Mouse (Mus musculus) neural tube, embryonic 15.5 days (tissue): ENCODE measurements around the gene Gemin7. TPM values are rescaled to one million over a fixed set of nuclear protein-coding genes. Genes with fewer than 3 reads are reported as not detected.

Source experiments
- ATAC-seq: fragments of 200-750 bp; cut with Nextera tagmentation; 2 replicates; pipeline ENCODE4 v1.8.0; 2017; ENCODE audit warnings: mild to moderate bottlenecking, moderate TSS enrichment, moderate library complexity; ENCODE audit not compliant: low FRiP score
- H3K27ac ChIP-seq: fragments of 300-500 bp; sonication (generic); replicated peaks from 2 replicates; pipeline ENCODE4 v1.5.1; 2015; ENCODE audit warnings: mild to moderate bottlenecking, inconsistent platforms
- H3K27me3 ChIP-seq: fragments of 300-500 bp; sonication (generic); replicated peaks from 2 replicates; pipeline ENCODE4 v1.6.1; 2015; ENCODE audit warnings: inconsistent platforms
- H3K36me3 ChIP-seq: fragments of 300-500 bp; sonication (generic); 2 replicates; pipeline ENCODE4 v1.6.1; 2015; ENCODE audit warnings: inconsistent platforms
- H3K4me1 ChIP-seq: fragments of 300-500 bp; sonication (generic); 2 replicates; pipeline ENCODE4 v1.6.1; 2015; ENCODE audit warnings: inconsistent platforms
- H3K4me2 ChIP-seq: fragments of 300-500 bp; sonication (generic); 2 replicates; pipeline ENCODE4 v1.6.1; 2015; ENCODE audit warnings: inconsistent platforms, mild to moderate bottlenecking, moderate library complexity
- H3K4me3 ChIP-seq: fragments of 300-500 bp; sonication (generic); replicated peaks from 2 replicates; pipeline ENCODE4 v1.5.1; 2015; ENCODE audit warnings: mild to moderate bottlenecking, inconsistent platforms
- H3K9ac ChIP-seq: fragments of 300-500 bp; sonication (generic); replicated peaks from 2 replicates; pipeline ENCODE4 v1.6.1; 2015; ENCODE audit warnings: mild to moderate bottlenecking, inconsistent platforms
- H3K9me3 ChIP-seq: fragments of 300-500 bp; sonication (generic); replicated peaks from 2 replicates; pipeline ENCODE4 v1.6.1; 2016; ENCODE audit warnings: inconsistent platforms
- WGBS: fragments of 180-500 bp; shearing (Covaris S2); methylation state at CpG from one replicate; pipeline ENCODE4 v1.1.7; 2015; ENCODE audit warnings: mixed read lengths; 5-methylcytosine and 5-hydroxymethylcytosine counted together
- polyA plus RNA-seq: library from polyadenylated mRNA; unstranded; fragments of >200 nt; fragmentation: Nextera tagmentation; extraction: Ambion mirVana; gene quantifications from 2 replicates; pipeline ENCODE4 v1.2.1, GENCODE M21; 2015

Gene Gemin7
- polyA plus RNA-seq, 1 experiment from 2014 or later, result 145 TPM

DNA sequence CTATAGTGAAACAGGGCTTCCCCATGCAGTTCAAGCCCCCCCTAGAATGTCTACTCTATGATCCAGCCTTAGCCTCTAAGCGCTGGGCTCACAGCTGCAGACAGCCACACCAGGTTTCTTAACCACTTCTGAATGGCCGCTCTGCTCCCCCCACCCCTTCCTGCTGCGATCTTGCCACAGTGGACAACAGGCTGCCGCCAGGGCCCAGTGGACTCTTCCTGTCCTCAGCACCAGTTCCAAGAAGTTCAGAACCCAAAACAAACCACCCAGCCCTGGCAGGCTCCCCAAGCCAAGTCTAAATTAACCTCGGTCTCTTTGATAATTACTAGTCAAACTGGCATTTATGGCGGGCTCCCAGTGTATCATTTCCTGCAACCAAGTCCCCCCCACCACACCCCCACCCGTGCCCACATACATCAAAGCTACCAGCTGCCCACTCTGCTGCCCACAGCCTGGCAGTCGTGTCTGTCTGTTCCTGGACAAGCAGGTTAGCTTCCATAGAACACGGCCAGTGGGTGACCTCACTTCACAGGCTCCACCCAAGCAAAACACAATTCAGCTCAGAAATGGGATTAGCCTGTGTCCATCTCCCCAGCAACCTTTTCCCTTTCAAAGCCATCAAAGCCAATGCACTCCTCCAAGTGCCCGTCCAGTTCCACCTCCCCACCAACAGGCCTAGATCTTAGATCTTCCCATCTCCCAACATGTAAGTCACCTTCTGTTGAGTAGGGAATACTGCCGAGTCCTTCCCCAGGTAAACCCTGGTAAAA lies 16.7 kb downstream of the Gemin7 start:
- Histone ChIP-seq H3K4me1 (peaks cover 65% of the 10 kb centered on the region), H3K36me3 (peaks cover 19% of the 10 kb centered on the region), H3K27me3 (no peaks in the 10 kb centered on the region), H3K4me2 (peak overlapping the region; percentile 98), H3K9ac (peak overlapping the region; percentile 86), H3K9me3 (no peaks in the 10 kb centered on the region), H3K27ac (peak overlapping the region; percentile 95), H3K4me3 (peak overlapping the region; percentile 79)
- ATAC-seq, result no peak
- 32% methylated on average over 11 of the region's 11 CpGs for WGBS

DNA sequence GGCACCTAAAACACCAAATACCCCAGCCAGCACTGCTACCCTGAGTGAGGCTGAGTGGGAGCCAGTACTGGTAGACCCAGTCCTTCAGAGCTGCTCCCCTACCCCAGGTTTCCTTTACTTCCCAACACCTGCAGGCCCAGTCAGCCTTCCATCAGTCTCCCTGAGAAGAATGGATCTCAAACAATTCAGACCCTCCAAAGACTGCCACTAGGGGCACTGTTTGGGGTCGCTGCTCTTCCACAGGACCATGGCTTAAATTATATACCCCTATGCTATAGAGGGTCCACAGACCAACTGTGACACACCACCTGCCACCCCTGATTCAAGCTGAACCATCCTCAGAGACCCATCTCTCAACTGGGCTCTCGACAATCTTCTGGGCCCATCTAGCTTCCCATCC lies 18.4 kb downstream of the Gemin7 start:
- Histone ChIP-seq H3K9ac (peak overlapping the region; percentile 32; the same call in 1 of the 2 replicates), H3K4me1 (peaks cover 69% of the 10 kb centered on the region), H3K4me2 (peak overlapping the region; percentile 98), H3K4me3 (0 out of 2 replicates have a peak overlapping the region, but pooled peaks have one; percentile 4), H3K9me3 (no peaks in the 10 kb centered on the region), H3K36me3 (0 out of 2 replicates have a peak, but pooled peaks cover 10% of the 10 kb centered on the region), H3K27ac (no peak overlapping the region), H3K27me3 (no peaks in the 10 kb centered on the region)
- ATAC-seq, result no peak
- 39% methylated on average over 2 of the region's 2 CpGs for WGBS

DNA sequence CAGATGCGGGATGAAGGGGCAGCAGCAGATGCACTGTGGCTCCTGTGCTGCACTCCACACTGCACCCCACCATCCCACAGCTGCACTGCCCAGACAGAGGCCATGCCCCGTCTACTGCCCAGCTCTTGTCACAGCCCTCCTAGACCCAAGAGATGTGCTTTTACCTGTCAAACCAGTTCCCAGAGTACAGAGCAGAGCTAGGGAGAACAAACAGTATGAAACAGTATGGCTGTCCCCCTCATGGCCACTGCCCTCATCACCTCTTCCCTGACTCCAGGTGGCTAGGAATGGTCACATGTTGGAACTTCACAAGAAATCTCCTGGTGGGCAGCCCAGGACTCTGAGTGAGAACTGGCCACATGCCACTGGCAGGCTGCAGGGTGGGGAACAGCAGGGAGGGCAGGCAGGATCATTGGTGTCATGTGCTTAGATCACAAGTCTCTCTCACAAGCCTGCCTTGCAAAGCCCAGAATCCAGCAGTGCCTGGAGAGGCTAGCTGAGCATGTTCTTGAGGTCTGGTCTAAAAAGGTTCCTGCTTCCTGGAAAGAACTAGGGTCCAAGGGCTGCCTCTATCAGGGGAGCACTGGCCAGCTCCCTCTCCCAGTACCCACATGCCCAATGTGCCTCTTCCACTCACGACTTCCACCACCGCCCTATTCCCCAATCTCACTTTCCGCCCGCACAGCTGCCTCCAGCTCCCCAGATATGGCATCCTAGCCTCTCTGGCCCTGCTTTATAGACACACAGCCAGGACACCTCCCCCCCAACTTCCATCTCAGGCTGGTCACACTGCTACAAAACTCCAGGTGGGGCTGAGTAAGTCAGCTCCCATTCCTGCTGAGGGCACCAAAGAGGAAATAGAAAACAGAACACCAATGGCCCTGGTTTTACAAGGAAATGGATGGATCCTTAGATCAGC lies 19.2 kb downstream of the Gemin7 start:
- no peak for ATAC-seq
- H3K27ac ChIP-seq, result no peak overlapping the region
- peaks cover 63% of the 10 kb centered on the region for H3K4me1 ChIP-seq
- peak overlapping the region; percentile 32 for H3K9ac ChIP-seq
- no peaks in the 10 kb centered on the region for H3K27me3 ChIP-seq
- 96% methylated on average over 6 of the region's 6 CpGs for WGBS
- peaks cover 14% of the 10 kb centered on the region; the same call in 1 of the 2 replicates for H3K36me3 ChIP-seq
- no peaks in the 10 kb centered on the region for H3K9me3 ChIP-seq
- H3K4me3 ChIP-seq, result no peak overlapping the region
- peak overlapping the region; percentile 98 for H3K4me2 ChIP-seq

DNA sequence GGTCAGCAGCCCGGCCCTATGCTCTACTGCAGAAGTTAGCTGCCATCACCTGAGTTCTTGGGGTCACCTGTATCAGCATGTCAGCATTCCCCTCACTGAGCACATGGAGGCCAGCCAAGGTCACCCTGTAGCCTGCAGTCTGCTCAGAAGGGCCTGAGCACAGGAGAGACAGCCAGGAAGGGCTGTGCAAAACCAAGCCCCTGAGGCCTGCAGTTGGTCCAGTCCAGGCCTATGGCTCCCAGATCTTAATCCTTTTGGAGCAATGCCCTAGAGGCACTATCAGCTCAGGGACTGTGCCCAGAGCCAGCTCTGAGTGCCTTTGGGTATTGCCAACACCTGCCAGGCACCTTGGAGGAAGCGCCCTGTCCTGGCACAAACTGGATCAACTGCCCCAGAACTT lies 20.3 kb downstream of the Gemin7 start:
- H3K4me2 ChIP-seq, result no peak overlapping the region
- no peaks in the 10 kb centered on the region for H3K9me3 ChIP-seq
- WGBS, result 100% methylated on average over 2 of the region's 2 CpGs
- H3K9ac ChIP-seq, result no peak overlapping the region
- no peaks in the 10 kb centered on the region for H3K27me3 ChIP-seq
- H3K27ac ChIP-seq, result no peak overlapping the region
- H3K4me3 ChIP-seq, result no peak overlapping the region
- ATAC-seq, result no peak
- peaks cover 63% of the 10 kb centered on the region for H3K4me1 ChIP-seq
- H3K36me3 ChIP-seq, result peaks cover 18% of the 10 kb centered on the region; the same call in 1 of the 2 replicates

DNA sequence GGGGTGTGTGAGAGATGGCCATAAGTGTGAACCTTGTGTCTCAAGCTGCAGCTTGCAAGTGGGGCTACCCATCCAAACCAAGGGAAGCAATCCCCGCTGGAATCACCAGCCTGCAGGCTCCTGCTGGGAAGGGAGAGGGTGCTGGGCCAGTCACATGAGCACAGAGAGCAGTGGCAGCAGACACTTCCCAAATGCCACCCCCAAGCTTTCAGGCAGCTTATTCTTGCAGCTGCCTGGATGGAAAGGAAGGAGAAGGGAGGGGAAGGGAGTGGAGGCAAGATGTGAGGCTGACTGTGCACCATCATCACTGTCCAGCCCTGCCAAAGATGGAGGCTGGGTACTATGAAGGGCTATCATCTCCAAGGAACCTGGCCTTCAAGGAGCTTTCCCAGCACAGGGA lies 23.2 kb downstream of the Gemin7 start:
- H3K36me3 ChIP-seq, result peaks cover 18% of the 10 kb centered on the region; the same call in 1 of the 2 replicates
- ATAC-seq, result no peak
- H3K27me3 ChIP-seq, result no peaks in the 10 kb centered on the region
- 91% methylated on average over 1 of the region's 1 CpGs for WGBS
- H3K4me1 ChIP-seq, result peaks cover 41% of the 10 kb centered on the region
- H3K9ac ChIP-seq, result no peak overlapping the region
- H3K4me3 ChIP-seq, result no peak overlapping the region
- H3K27ac ChIP-seq, result no peak overlapping the region
- no peaks in the 10 kb centered on the region for H3K9me3 ChIP-seq
- H3K4me2 ChIP-seq, result no peak overlapping the region

DNA sequence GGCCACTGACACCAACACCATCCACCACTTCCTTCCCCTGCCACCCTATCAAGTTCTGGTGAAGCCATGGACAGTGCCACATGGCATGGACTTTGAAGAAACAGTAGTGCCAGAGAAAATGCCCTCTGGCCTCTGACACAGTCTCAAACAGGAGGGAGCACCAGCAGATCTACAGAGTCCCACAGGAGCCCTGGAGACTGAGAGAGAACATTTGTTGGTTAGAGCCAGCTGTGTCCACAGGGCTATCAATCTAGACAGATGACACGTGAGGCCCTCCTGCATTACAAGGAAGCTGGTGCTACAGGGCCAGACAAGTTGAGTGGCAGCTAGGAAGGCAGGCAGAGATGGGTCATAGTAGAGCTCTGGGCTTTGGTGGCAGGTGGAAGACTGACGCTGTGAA lies 25.0 kb downstream of the Gemin7 start:
- WGBS, result 39% methylated on average over 2 of the region's 2 CpGs
- peaks cover 18% of the 10 kb centered on the region; the same call in 1 of the 2 replicates for H3K36me3 ChIP-seq
- ATAC-seq, result no peak
- H3K4me1 ChIP-seq, result peaks cover 31% of the 10 kb centered on the region
- no peaks in the 10 kb centered on the region for H3K27me3 ChIP-seq
- no peaks in the 10 kb centered on the region for H3K9me3 ChIP-seq
- no peak overlapping the region for H3K4me2 ChIP-seq
- no peak overlapping the region for H3K9ac ChIP-seq
- H3K27ac ChIP-seq, result no peak overlapping the region
- H3K4me3 ChIP-seq, result no peak overlapping the region

DNA sequence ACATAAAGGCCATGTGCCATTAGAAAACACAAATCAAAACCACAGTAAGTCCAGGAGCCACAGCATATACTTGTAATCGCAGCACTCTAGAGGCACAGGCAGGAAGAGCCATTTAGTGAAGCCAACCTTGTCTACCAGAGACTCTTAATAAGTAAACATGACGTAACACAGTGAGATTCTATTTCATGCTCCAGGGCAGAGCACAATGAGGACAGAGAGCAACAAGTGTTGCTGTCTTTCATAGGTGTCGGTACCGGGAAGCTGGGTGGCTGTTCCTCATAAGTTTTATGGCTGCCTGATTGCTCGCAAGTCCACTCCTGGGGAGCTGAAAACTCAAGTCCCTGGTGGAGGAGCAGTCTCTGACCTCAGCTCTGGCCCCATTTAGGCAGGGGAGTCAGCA lies 25.8 kb downstream of the Gemin7 start:
- H3K4me2 ChIP-seq, result no peak overlapping the region
- ATAC-seq, result no peak
- no peaks in the 10 kb centered on the region for H3K27me3 ChIP-seq
- no peaks in the 10 kb centered on the region for H3K9me3 ChIP-seq
- no peak overlapping the region for H3K4me3 ChIP-seq
- H3K27ac ChIP-seq, result no peak overlapping the region
- peaks cover 30% of the 10 kb centered on the region for H3K4me1 ChIP-seq
- no peak overlapping the region for H3K9ac ChIP-seq
- H3K36me3 ChIP-seq, result peaks cover 18% of the 10 kb centered on the region; the same call in 1 of the 2 replicates
- 63% methylated on average over 5 of the region's 5 CpGs for WGBS

DNA sequence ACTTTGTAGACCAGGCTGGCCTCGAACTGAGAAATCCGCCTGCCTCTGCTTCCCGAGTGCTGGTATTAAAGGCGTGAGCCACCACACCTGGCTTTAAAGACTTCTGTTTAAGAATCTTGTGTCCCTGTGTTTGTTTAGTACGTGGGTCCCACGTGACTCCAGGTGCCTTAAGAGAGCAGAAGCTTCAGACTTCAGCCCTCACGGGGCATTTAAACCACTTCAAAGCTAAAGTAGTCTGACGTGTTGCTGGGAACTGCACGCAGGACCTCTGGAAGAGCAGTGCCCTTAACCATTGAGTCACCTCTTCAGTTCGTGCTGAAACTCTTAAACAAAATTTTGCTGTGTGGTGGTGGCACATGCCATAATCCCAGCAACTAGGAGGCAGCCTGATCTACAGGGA lies 28.0 kb downstream of the Gemin7 start:
- H3K27ac ChIP-seq, result no peak overlapping the region
- no peak overlapping the region for H3K4me2 ChIP-seq
- H3K9me3 ChIP-seq, result no peaks in the 10 kb centered on the region
- 92% methylated on average over 10 of the region's 10 CpGs for WGBS
- no peak overlapping the region for H3K9ac ChIP-seq
- no peaks in the 10 kb centered on the region for H3K27me3 ChIP-seq
- H3K4me3 ChIP-seq, result no peak overlapping the region
- H3K4me1 ChIP-seq, result peaks cover 33% of the 10 kb centered on the region
- peaks cover 8% of the 10 kb centered on the region; the same call in 1 of the 2 replicates for H3K36me3 ChIP-seq
- ATAC-seq, result no peak

DNA sequence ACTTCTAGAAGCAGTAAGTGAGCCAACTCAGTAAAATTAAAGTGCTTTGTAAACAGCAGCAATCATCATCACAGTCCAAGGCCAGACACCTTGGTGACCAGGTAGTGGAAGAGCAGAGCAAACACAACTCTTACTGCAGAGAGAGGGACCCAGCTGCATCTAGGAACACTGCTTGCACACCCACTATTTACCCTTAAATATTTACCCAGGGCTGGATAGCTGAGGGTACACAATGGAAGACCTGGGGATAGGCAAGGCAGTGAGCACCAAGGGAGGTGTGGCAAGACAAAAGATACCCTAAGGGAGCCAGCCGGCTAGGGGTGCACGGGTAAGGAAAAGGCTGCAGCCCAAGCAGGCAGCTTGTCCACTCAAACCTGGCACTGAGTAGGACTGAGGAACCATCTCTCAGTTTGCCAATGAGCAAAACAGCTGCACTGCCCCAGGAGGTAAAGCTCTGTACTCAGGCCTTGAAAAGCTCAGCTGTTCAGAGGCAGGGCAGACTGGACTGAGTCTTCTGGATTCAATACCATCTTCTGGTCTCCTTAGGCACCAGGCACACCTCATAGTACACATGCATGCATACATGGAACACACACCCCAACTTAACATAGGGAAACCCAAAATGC lies 29.9 kb downstream of the Gemin7 start:
- Histone ChIP-seq H3K27ac (no peak overlapping the region), H3K36me3 (0 out of 2 replicates have a peak, but pooled peaks cover 1% of the 10 kb centered on the region), H3K9me3 (no peaks in the 10 kb centered on the region), H3K4me1 (peaks cover 31% of the 10 kb centered on the region), H3K9ac (no peak overlapping the region), H3K4me2 (no peak overlapping the region), H3K4me3 (no peak overlapping the region), H3K27me3 (no peaks in the 10 kb centered on the region)
- 68% methylated on average over 2 of the region's 2 CpGs for WGBS
- ATAC-seq, result no peak

DNA sequence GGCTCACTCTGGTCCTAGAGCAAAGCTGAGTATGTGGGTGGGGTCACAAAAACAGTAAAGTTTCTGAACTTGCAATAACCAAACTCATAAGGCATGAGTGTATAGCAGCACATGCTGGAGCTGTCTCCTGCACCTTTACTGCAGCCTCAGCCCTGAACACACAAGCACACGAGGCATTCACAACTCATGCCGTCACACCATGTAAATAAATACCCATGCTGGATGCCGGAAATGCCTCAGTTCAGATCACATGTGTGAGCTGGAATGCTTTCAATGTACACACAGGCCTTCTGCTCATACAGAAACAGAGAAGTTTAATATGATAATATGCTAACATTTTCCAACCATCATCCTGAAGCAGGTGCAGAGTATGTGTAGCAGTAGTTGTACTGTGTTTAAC lies 31.4 kb downstream of the Gemin7 start:
- Histone ChIP-seq H3K27ac (no peak overlapping the region), H3K4me1 (peaks cover 40% of the 10 kb centered on the region), H3K27me3 (no peaks in the 10 kb centered on the region), H3K9me3 (no peaks in the 10 kb centered on the region), H3K4me3 (no peak overlapping the region), H3K9ac (no peak overlapping the region), H3K4me2 (no peak overlapping the region), H3K36me3 (no peaks in the 10 kb centered on the region)
- ATAC-seq, result no peak
- 69% methylated on average over 3 of the region's 3 CpGs for WGBS

DNA sequence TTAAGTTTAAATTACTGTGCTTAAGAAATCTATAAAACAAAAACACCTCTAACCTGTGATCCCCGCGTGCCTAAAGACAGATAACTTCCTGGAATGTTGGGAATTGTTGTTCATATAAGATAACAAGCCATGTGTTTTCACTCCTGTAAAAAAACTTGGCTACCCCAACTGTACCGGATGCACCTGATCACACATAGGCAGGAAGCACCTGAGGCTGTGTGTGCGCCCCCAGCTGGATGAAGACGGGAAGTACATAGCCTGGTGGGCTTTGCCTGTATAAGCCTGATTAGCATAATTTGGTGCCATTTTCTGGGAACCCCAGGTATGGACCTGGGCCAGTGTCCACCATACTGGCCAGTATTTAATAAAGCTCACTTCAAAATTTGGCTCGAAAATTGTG lies 33.8 kb downstream of the Gemin7 start:
- H3K4me3 ChIP-seq, result no peak overlapping the region
- no peak overlapping the region for H3K4me2 ChIP-seq
- H3K27me3 ChIP-seq, result no peaks in the 10 kb centered on the region
- ATAC-seq, result no peak
- H3K36me3 ChIP-seq, result no peaks in the 10 kb centered on the region
- H3K4me1 ChIP-seq, result peaks cover 39% of the 10 kb centered on the region
- H3K27ac ChIP-seq, result no peak overlapping the region
- H3K9me3 ChIP-seq, result no peaks in the 10 kb centered on the region
- 62% methylated on average over 6 of the region's 6 CpGs for WGBS
- no peak overlapping the region for H3K9ac ChIP-seq
